Comparison of ENCODE assay signal across 8 mouse cellular contexts in the genomic region with DNA sequence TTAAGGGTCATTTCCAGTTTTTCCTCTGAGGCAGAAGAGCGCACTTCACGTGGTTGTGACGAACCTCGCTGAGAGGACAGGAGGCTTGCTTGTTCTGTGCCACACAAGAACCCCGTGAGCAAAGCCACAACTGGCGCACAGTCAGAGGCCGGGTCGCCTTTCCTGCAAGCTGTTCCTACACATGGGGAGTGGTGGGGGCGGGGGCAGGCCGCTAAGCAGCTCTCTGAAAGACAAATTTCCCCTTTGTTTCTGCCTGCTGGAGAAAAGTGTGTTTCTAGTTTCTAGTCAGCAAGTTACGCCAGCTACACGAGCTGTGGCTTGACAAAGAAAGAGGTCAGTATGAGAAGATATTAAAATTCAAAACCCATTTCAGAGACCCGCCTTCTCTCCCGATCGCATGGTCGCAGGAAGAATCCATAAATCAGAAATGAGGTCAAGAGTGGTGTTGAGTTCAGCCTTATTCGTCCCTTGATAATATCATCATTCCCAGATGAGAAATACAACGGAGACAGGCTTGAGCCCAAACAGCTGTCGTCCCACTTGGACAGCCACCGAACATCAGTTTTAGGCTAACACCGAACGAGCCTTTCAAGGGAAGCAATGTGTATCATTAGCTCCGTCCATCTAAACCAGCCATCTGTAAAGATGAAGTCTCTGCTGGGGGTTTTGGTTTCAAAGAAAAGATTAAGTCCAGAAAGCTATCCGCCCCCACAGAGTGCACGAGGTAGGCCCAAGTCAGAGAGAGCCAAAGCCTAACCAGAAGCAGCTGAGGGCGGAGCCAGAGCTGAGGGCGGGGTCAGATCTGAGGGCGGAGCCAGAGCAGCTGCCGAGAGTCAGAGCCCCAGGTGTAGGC. TPM values are rescaled to one million over a fixed set of nuclear protein-coding genes. Genes with fewer than 3 reads are reported as not detected.
A peak's percentile ranks its signal among the peaks of the same experiment; 100 is the strongest.
DNase-seq lines count a peak whose midpoint lies in the region; ATAC-seq and TF ChIP-seq lines count a peak whose summit lies in the region.

No protein-coding gene starts in this region.

- H3K9me3 ChIP-seq in heart, embryonic 14.5 days (ENCODE audit: control insufficient read depth, low read length) = no peaks in the 10 kb centered on the region
- H3K9me3 ChIP-seq in kidney, postnatal 0 days (replicated peaks; ENCODE audit: low read length) = no peaks in the 10 kb centered on the region
- no peaks in the 10 kb centered on the region for H3K9me3 ChIP-seq in lung, postnatal 0 days (ENCODE audit: low read length)

- TF ChIP-seq EP300 in lung, postnatal 0 days (IDR thresholded peaks at IDR 0.05) = no peak

- H3K4me2 ChIP-seq in heart, embryonic 14.5 days (ENCODE audit: low read length) = no peak overlapping the region
- peak overlapping the region; percentile 27 for H3K4me2 ChIP-seq in kidney, postnatal 0 days (ENCODE audit: low read length)
- 0 out of 2 replicates have a peak overlapping the region, but pooled peaks have one; percentile 11 for H3K4me2 ChIP-seq in lung, postnatal 0 days (replicated peaks; ENCODE audit: low read depth, low read length)

- H3K27ac ChIP-seq in heart, embryonic 14.5 days (replicated peaks in 1 of 2; ENCODE audit: control insufficient read depth in 1 of 2, insufficient read depth in 1 of 2, low read depth in 2 of 2, low read length in 2 of 2) = peak overlapping the region; percentile 21 to 25; a peak in 3 of 4 replicates
- H3K27ac ChIP-seq in kidney, postnatal 0 days = peak overlapping the region; percentile 62
- H3K27ac ChIP-seq in lung, postnatal 0 days (ENCODE audit: low read length) = 0 out of 2 replicates have a peak overlapping the region, but pooled peaks have one; percentile 2

- no peaks in the 10 kb centered on the region for H3K27me3 ChIP-seq in heart, embryonic 14.5 days (ENCODE audit: control insufficient read depth, insufficient read depth, low read length)
- no peaks in the 10 kb centered on the region for H3K27me3 ChIP-seq in kidney, postnatal 0 days (ENCODE audit: insufficient read depth, low read length)
- H3K27me3 ChIP-seq in lung, postnatal 0 days (replicated peaks; ENCODE audit: insufficient read depth, low read length) = no peaks in the 10 kb centered on the region

- H3K4me3 ChIP-seq in heart, embryonic 14.5 days (ENCODE audit: control insufficient read depth in 1 of 2, insufficient read depth in 1 of 2, low read depth in 1 of 2, low read length in 2 of 2) = no peak overlapping the region
- H3K4me3 ChIP-seq in kidney, postnatal 0 days (replicated peaks; ENCODE audit: low read depth, low read length) = no peak overlapping the region
- no peak overlapping the region for H3K4me3 ChIP-seq in lung, postnatal 0 days (ENCODE audit: low read depth, low read length)

- no peaks in the 10 kb centered on the region for H3K36me3 ChIP-seq in heart, embryonic 14.5 days (ENCODE audit: control insufficient read depth, insufficient read depth, low read length)
- no peaks in the 10 kb centered on the region for H3K36me3 ChIP-seq in kidney, postnatal 0 days (ENCODE audit: insufficient read depth, low read length)
- no peaks in the 10 kb centered on the region for H3K36me3 ChIP-seq in lung, postnatal 0 days (ENCODE audit: insufficient read depth, low read length)

- WGBS in heart, embryonic 14.5 days = 56% methylated on average over 29 of the region's 29 CpGs
- 19% methylated on average over 29 of the region's 29 CpGs for WGBS in kidney, postnatal 0 days
- 38% methylated on average over 29 of the region's 29 CpGs for WGBS in lung, postnatal 0 days

- H3K9ac ChIP-seq in heart, embryonic 14.5 days (ENCODE audit: low read length) = no peak overlapping the region
- 0 out of 2 replicates have a peak overlapping the region, but pooled peaks have one; percentile 9 for H3K9ac ChIP-seq in kidney, postnatal 0 days (ENCODE audit: low read depth, low read length)
- H3K9ac ChIP-seq in lung, postnatal 0 days (replicated peaks; ENCODE audit: low read depth) = 0 out of 2 replicates have a peak overlapping the region, but pooled peaks have one; percentile 3

- no peak for ATAC-seq in heart, embryonic 14.5 days (ENCODE audit: insufficient number of reproducible peaks, insufficient read depth, low FRiP score, low read depth)
- peak; percentile 65 for ATAC-seq in kidney, postnatal 0 days (replicated peaks; ENCODE audit: low FRiP score, low read depth)
- ATAC-seq in lung, postnatal 0 days = peak; percentile 44

- H3K4me1 ChIP-seq in heart, embryonic 14.5 days (ENCODE audit: control insufficient read depth in 2 of 2, insufficient read depth in 2 of 2, low read length in 2 of 2) = peaks cover 13 to 16% of the 10 kb centered on the region in 2 experiments
- H3K4me1 ChIP-seq in kidney, postnatal 0 days (replicated peaks; ENCODE audit: insufficient read depth, low read length) = peaks cover 18% of the 10 kb centered on the region
- H3K4me1 ChIP-seq in lung, postnatal 0 days (ENCODE audit: insufficient read depth, low read depth, low read length) = peaks cover 4% of the 10 kb centered on the region; the same call in 1 of the 2 replicates

- peak; percentile 45 for DNase-seq in right cerebral cortex, adult 18-20 months
- DNase-seq in right cerebral cortex, postnatal 25 days = no peak
- DNase-seq in embryo, embryonic 10 days (ENCODE audit: low spot score) = peak; percentile 79
- DNase-seq in kidney, postnatal 0 days (ENCODE audit: low spot score) = peak; percentile 79
- DNase-seq in lung, postnatal 0 days (ENCODE audit: low spot score) = peak; percentile 47
- peak; percentile 40 for DNase-seq in retina, postnatal 1 day
- DNase-seq in yolk sac, embryonic 10.5 days (ENCODE audit: low spot score) = peak; percentile 81

- TF ChIP-seq CTCF in kidney, postnatal 0 days (IDR thresholded peaks at IDR 0.05; ENCODE audit: low read depth) = no peak
- TF ChIP-seq CTCF in lung, postnatal 0 days (IDR thresholded peaks at IDR 0.05) = no peak

RNA-seq across cellular contexts. Expression of gene Rassf3, which starts 30.8 kb away (rescaled TPM):
- 25.1 and 25.3 TPM in 2 replicates for polyA plus RNA-seq in heart, embryonic 14.5 days (2014; fragmentation: Nextera tagmentation; extraction: Ambion mirVana)
- polyA plus RNA-seq in kidney, postnatal 0 days (2015; fragmentation: Nextera tagmentation; extraction: Ambion mirVana) = 11.9 and 12.5 TPM in 2 replicates
- polyA plus RNA-seq in lung, postnatal 0 days (2015; fragmentation: Nextera tagmentation; extraction: Ambion mirVana) = 22.9 and 26.4 TPM in 2 replicates

Comparison
In these comparisons a context has a peak if more than half of its experiments do, and no peak if none do; other contexts are left out.
1. H3K27ac ChIP-seq: peak in every context shown above with its lines; median percentile 62 in kidney, postnatal 0 days; 23 in heart, embryonic 14.5 days; 2 in lung, postnatal 0 days.